Mouse (Mus musculus) cortical plate, adult 2 months (tissue): ENCODE measurements around the gene Tctn3.

ENCODE experiments used
- CTCF ChIP-seq: fragments of 200-500 bp; IDR thresholded peaks from 2 replicates; pipeline ENCODE4 v1.5.1; 2011; ENCODE audit warnings: mild to moderate bottlenecking, control low read depth, low read length; ENCODE audit not compliant: insufficient read depth; ENCODE audit errors: extremely low read depth
- POLR2A ChIP-seq: fragments of 200-500 bp; IDR thresholded peaks from 2 replicates; pipeline ENCODE4 v1.6.1; 2011; ENCODE audit warnings: mild to moderate bottlenecking, low read length, control low read depth; ENCODE audit not compliant: insufficient read depth; ENCODE audit errors: extremely low read depth

DNA sequence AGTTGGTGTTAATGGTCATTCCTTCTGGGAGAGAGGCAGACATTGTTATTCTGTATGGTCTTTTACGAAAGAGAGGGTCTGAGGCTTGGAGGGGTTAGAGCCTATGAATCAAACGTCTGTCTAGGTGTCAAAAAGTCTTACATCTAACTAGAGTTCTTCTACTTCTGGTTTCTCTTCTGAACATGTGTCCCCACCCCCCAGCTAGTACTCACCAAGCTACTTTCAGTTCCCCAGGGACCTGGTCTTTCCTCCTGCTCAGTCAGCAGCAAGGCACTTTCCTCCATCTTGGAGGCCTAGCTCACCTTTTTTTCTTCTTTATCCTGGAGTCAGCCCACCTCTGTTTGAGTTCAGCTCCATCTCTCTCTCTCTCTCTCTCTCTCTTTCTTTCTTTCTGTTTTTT is 49.1 kb upstream of the Tctn3 start:
- TF ChIP-seq CTCF (no peak), POLR2A (no peak)
